Mouse (Mus musculus) kidney, adult 2 months (tissue): ENCODE results near the gene Snrpb. TPM values are rescaled to one million over a fixed set of nuclear protein-coding genes. Genes with fewer than 3 reads are reported as not detected.

Experiments
- DNase-seq: peaks from one replicate; pipeline ENCODE4 v3.0.0; 2021
- H3K27ac ChIP-seq: fragments of 200-500 bp; 2 replicates; pipeline ENCODE4 v1.5.1; 2012; ENCODE audit warnings: low read depth, low read length, control low read depth, inconsistent platforms; ENCODE audit not compliant: insufficient read depth
- H3K27me3 ChIP-seq: fragments of 200-500 bp; replicated peaks from 2 replicates; pipeline ENCODE4 v1.6.1; 2012; ENCODE audit warnings: mild to moderate bottlenecking, moderate library complexity, low read length, inconsistent platforms; ENCODE audit not compliant: control insufficient read depth, insufficient read depth
- H3K36me3 ChIP-seq: fragments of 200-500 bp; 2 replicates; pipeline ENCODE4 v1.6.1; 2012; ENCODE audit warnings: mild to moderate bottlenecking, moderate library complexity, low read length, inconsistent platforms; ENCODE audit not compliant: control insufficient read depth, insufficient read depth
- H3K4me1 ChIP-seq: fragments of 200-500 bp; 2 replicates; pipeline ENCODE4 v1.6.1; 2011; ENCODE audit warnings: low read length; ENCODE audit not compliant: control insufficient read depth, insufficient read depth
- H3K4me3 ChIP-seq: fragments of 200-500 bp; 2 replicates; pipeline ENCODE4 v1.5.1; 2011; ENCODE audit warnings: mild to moderate bottlenecking, low read depth, low read length, control low read depth; ENCODE audit not compliant: insufficient read depth
- CTCF ChIP-seq: fragments of 200-500 bp; conservative IDR thresholded peaks from 2 replicates; pipeline ENCODE4 v1.5.1; 2011; ENCODE audit warnings: low read depth, mild to moderate bottlenecking, control low read depth, low read length, moderate library complexity, mixed read lengths; ENCODE audit not compliant: insufficient read depth, insufficient read length
- POLR2A ChIP-seq: fragments of 200-500 bp; IDR thresholded peaks from one replicate; pipeline ENCODE4 v1.6.1; 2011; ENCODE audit warnings: low read depth, low read length, control low read depth
- WGBS: fragments of 180-500 bp; shearing (Covaris S2); methylation state at CpG from one replicate; pipeline ENCODE4 v1.1.7; 2018; 5-methylcytosine and 5-hydroxymethylcytosine counted together
- polyA plus RNA-seq: library from polyadenylated mRNA; depleted of rRNA; stranded (reverse); fragments of >200 nt; gene quantifications from 2 replicates; pipeline ENCODE4 v1.2.3, GENCODE M21; 2012; rRNA removed

The Snrpb gene
- polyA plus RNA-seq = 193 and 194 TPM in 2 replicates

DNA sequence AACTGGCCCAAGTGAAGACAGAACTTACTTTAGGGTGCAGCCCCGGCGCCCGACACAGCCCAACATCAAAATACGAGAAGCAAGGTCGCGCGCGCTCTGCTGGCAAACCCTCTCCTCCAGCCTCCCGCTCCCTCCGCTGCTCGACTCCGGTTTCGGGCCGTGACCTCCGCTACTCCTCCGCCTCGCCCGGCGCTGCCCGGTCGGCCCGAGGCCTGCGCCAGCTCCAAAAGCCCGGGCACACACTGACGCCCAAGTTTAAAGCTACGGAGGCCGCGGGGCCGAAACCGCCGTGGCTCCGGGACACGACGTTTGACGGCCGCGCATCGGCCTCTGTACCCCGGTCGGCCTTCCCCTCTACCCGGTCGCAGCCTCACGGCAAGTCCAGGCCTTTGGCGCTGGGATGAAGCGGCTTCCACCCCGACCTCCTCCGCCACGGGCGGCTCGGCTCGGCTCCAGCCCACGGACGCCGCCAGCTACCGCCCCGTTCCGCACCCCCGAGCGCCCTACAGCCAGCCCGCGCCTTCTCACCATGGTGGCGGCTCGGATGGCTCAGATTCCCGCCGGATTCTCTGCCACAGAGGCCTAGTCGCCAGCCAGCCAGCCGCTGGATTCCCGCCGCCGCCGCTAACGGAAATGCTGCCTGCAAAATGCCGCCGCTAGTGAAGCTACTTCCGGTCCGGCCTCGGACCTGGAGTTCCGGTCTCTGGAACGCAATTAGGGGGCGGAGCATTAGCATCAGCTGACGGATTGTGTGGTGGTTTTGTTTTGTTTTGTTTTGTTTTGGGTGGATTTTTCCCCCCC is at the start of gene Snrpb:
TSS of gene Snrpb (minus strand) at position 698 of the 801 bp plus-strand sequence.
- H3K4me3 ChIP-seq = peak within 1 kb of the TSS; percentile 86
- WGBS = under 1% methylated on average over 81 of the region's 81 CpGs
- H3K27me3 ChIP-seq = no peaks in the 10 kb centered on the region
- H3K27ac ChIP-seq = peak within 1 kb of the TSS; percentile 88
- peaks cover 6% of the 10 kb centered on the region for H3K36me3 ChIP-seq
- H3K4me1 ChIP-seq = peaks cover 6% of the 10 kb centered on the region
- DNase-seq = peak; percentile 95
- TF ChIP-seq CTCF = no peak
- TF ChIP-seq POLR2A = peak; percentile 52

DNA sequence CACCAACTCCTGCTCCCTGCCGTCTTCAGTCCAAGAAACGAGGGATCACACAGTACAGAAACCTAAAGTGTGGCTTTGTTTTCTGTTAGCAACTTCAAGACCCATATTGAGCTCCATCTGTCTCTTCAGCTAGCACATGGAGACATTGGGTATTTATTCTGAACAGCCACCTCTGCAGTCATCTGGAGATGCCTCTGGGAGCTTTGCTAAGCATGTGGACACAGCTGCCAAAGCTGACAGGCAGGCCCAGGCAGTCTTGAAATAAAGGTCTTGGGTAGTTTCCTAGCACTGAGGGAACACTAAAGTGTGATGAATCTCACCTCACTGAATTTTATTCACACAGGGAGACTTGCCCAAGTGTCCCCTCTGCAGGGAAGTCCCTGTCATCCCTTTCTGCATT is 32.4 kb upstream of the Snrpb start:
- H3K27ac ChIP-seq = no peak overlapping the region
- no peaks in the 10 kb centered on the region for H3K4me1 ChIP-seq
- no peaks in the 10 kb centered on the region for H3K36me3 ChIP-seq
- DNase-seq = no peak
- WGBS = 75% methylated on average over 2 of the region's 2 CpGs
- H3K4me3 ChIP-seq = no peak overlapping the region
- no peaks in the 10 kb centered on the region for H3K27me3 ChIP-seq
- no peak for TF ChIP-seq CTCF
- TF ChIP-seq POLR2A = no peak

DNA sequence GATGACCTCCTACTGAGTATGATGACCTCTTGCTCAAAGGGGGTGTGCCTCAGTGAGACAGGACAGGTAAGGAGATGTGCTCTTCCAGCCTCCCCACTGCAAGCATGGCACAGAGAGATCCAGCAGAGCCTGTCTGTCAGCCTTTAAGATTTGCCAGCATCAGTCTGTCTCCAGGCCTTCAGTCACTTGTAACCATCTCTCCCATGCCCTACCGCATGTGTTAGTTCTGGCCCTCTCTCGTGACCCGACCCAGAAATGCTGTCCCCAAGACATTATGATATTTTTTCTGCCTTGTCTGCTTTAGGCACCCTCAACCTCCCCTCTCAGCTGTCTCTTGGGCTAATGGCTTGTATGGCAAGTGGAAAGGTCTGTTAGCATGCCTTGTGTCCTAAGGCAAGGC is 30.4 kb upstream of the Snrpb start:
- Histone ChIP-seq H3K27me3 (no peaks in the 10 kb centered on the region), H3K4me3 (no peak overlapping the region), H3K36me3 (no peaks in the 10 kb centered on the region), H3K4me1 (no peaks in the 10 kb centered on the region), H3K27ac (no peak overlapping the region)
- DNase-seq = no peak
- no peak for TF ChIP-seq POLR2A
- TF ChIP-seq CTCF = no peak
- 94% methylated on average over 3 of the region's 3 CpGs for WGBS

DNA sequence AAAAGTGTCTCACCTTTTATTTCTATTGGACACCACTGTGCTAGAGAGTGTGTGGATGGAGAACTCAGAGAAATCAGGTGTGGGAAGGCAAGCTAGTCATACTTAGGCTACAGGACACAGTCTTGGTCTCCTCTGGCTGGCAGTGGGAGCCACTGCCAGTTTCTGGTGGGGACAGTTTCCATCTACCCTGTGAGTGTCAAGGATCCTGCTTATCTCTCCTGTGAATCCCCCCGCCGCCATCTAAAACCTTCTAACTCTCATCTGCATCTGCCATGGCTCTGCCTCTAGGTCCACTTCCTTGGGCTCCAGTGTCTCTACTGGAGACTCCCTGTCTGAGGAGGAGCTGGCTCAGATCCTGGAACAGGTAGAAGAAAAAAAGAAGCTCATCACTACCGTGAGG is 28.8 kb upstream of the Snrpb start:
- H3K36me3 ChIP-seq = no peaks in the 10 kb centered on the region
- DNase-seq = no peak
- 80% methylated on average over 3 of the region's 3 CpGs for WGBS
- no peaks in the 10 kb centered on the region for H3K4me1 ChIP-seq
- no peak for TF ChIP-seq POLR2A
- TF ChIP-seq CTCF = no peak
- no peak overlapping the region for H3K27ac ChIP-seq
- no peaks in the 10 kb centered on the region for H3K27me3 ChIP-seq
- no peak overlapping the region for H3K4me3 ChIP-seq

DNA sequence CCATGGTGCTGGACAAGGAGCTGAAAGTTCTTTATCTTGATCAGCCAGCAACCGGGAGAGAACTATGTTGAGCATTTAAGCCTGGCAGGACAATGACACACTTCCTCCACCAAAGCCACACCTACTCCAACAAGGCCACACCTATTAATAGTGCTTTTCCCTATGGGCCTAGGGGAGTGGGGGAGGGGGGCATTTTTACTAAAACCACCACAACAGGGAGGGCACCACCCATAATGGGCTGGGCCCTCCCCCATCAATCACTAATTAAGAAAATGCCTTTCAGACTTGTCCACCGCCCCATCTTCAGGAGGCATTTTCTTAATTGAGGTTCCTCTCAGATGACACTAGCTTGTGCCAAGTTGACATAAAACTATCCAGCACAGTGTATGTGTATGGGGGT is 28.2 kb upstream of the Snrpb start:
- Histone ChIP-seq H3K27ac (no peak overlapping the region), H3K4me3 (no peak overlapping the region), H3K27me3 (no peaks in the 10 kb centered on the region; the same call in 1 of the 2 replicates), H3K4me1 (no peaks in the 10 kb centered on the region), H3K36me3 (no peaks in the 10 kb centered on the region)
- TF ChIP-seq CTCF (no peak), POLR2A (no peak)
- no peak for DNase-seq
- 73% methylated on average over 2 of the region's 2 CpGs for WGBS

DNA sequence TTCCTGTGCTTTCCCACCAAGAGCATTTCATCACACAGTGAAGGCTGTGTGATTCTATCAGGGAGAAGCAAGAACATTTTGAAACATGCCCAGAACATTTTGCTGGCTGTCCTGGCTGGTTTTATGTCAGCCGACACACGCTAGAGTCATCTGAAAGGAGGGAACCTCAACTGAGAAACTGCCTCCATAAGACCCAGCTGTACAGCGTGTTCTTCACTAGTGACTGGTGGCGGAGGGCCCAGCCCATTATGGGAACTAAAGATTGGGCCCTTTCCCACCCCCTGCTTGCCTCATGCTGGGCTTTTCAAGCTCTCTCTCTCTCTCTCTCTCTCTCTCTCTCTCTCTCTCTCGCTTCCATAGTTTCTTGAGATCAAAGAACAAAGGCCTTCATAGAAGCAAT is 21.8 kb upstream of the Snrpb start:
- no peak for DNase-seq
- Histone ChIP-seq H3K36me3 (no peaks in the 10 kb centered on the region), H3K27ac (no peak overlapping the region), H3K27me3 (no peaks in the 10 kb centered on the region; the same call in 1 of the 2 replicates), H3K4me1 (no peaks in the 10 kb centered on the region), H3K4me3 (no peak overlapping the region)
- WGBS = 84% methylated on average over 5 of the region's 5 CpGs
- TF ChIP-seq CTCF = no peak
- TF ChIP-seq POLR2A = no peak

DNA sequence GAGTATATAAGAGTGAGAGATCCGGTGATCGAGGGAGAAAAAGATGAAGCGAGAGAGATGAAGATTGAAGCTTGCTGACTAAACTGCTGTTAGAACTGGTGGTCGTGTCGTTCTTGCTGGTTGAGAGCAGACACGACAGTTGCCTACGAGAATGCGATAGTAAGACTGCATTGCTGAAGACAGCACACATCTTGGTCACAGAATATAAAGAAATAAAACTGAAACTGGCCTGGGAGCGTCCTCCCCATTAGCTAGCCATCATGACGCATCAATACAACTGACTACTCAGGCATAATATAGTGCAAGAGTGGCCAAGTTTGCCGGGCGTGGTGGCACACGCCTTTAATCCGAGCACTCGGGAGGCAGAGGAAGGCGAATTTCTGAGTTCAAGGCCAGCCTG is 15.7 kb upstream of the Snrpb start, which contains the start of gene Tmc2:
TSS of gene Tmc2 (plus strand) at position 301 of the 400 bp plus-strand sequence.
- no peak for DNase-seq
- H3K4me1 ChIP-seq = no peaks in the 10 kb centered on the region
- no peaks in the 10 kb centered on the region for H3K27me3 ChIP-seq
- 96% methylated on average over 16 of the region's 16 CpGs for WGBS
- no peak within 1 kb of the TSS for H3K27ac ChIP-seq
- no peak within 1 kb of the TSS for H3K4me3 ChIP-seq
- TF ChIP-seq CTCF (no peak), POLR2A (no peak)
- H3K36me3 ChIP-seq = no peaks in the 10 kb centered on the region
